Mouse (Mus musculus): ENCODE measurements around the gene Rhoh. TPM values are rescaled to one million over a fixed set of nuclear protein-coding genes. Genes with fewer than 3 reads are reported as not detected.

The Rhoh gene
- 142 to 152 TPM (median 144 TPM) in 4 replicates for total RNA-seq (2023; ENCODE audit: inconsistent age)

GRCm38 (mm10) chr5:65861154-65861944 is at the start of gene Rhoh:
Gene Rhoh (plus strand): TSS chr5:65861213.

GRCm38 (mm10) chr5:65934783-65935182 is 73.8 kb downstream of the Rhoh start, which contains the start of gene Chrna9:
Gene Chrna9 (plus strand): TSS chr5:65934921.

Other genes with a start within 250 kb of the Rhoh start
- gene Pds5a, start 162.9 kb upstream of the Rhoh start, total RNA-seq (2023; ENCODE audit: inconsistent age), result 247 to 260 TPM (median 252 TPM) in 4 replicates
- gene N4bp2, start 97.7 kb upstream of the Rhoh start, total RNA-seq (2023; ENCODE audit: inconsistent age), result 92.3 to 98.1 TPM (median 94.3 TPM) in 4 replicates
- gene Chrna9, start 73.7 kb downstream of the Rhoh start, total RNA-seq (2023; ENCODE audit: inconsistent age), result 2.4 to 3.2 TPM (median 2.6 TPM) in 4 replicates
- 0.54 to 0.83 TPM (median 0.81 TPM) in 3 of 4 replicates, not detected in the other for gene 9130230L23Rik, start 143.1 kb downstream of the Rhoh start, total RNA-seq (2023; ENCODE audit: inconsistent age)

All from B cell, adult (primary cell).